Mouse (Mus musculus) brain, embryonic 18.5 days (tissue): ENCODE results near the gene Baz2b.
"Not testable (repeated sequence)": the region's sequence is repeated elsewhere in the genome, so short reads cannot be mapped to it uniquely, and the experiment has no call there.

Experiments
- DNase-seq: peaks from one replicate; pipeline ENCODE4 v3.0.0-alpha.2; 2012; ENCODE audit warnings: low read depth, low spot score

The Baz2b gene

GRCm38 (mm10) chr2:60200667-60201066, 9.0 kb downstream of the Baz2b start:
- no peak for DNase-seq

DNA sequence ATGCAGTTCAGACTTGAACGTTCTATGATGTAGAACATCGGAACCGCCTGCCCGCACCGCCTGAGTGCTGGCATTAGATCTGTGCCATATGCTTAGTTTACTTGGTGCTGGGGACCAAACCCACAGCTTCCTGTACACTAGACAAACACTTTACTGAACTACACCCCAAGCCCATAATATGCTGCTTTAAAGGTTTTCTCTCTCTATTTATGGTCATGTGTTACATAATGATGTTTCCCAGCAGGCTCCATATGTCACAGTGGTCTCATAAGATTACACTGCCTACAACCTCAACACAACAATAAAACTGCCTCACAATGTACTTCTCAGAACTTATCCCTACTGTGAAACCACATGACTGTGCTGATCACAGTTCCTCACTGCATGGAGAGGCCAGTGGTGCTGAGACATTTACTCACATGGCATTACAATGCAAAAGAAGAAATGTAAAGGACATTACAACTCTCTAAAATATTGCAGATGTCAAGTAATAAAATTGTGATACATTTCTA, 9.5 kb downstream of the Baz2b start:
- DNase-seq, result no peak

- no peak for DNase-seq
Observed at GRCm38 (mm10) chr2:60196841-60197240, 12.8 kb downstream of the Baz2b start.

DNA sequence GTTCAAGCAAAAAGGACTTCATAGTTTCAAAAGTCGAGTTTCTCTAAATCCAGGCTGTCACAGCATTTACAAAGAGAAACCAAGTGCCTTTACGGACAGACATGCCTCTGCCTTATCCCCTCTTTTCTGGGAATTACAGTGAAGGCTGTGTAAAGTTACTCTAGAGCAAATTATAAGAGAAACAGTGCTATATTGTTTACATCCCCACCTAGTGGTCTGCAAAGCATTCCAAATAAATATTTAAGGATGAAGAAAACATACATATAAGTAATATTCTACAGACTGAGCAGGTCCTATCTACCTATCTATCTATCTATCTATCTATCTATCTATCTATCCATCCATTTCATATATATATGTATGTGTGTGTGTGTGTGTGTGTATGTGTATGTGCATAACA, 27.9 kb downstream of the Baz2b start:
- no peak for DNase-seq

GRCm38 (mm10) chr2:60177490-60177889, 32.1 kb downstream of the Baz2b start:
- no peak for DNase-seq

- no peak for DNase-seq
Observed at GRCm38 (mm10) chr2:60176087-60176486, 33.6 kb downstream of the Baz2b start.

DNA sequence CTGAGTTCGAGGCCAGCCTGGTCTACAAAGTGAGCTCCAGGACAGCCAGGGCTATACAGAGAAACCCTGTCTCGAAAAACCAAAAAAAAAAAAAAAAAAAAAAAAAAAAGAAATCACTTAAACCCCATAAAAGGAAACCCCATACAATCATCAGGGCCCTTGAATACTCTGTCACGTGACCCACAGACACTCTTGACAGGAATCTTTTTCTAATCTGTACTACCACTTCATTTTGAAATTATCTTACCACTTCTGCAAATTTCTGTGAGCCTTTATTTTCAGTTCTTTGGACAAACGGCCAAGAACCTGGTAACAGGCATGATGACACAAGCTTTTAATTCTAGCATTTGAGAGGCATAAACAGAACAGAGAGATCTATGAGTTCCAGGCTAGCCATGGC, 34.6 kb downstream of the Baz2b start:
- no peak for DNase-seq

DNA sequence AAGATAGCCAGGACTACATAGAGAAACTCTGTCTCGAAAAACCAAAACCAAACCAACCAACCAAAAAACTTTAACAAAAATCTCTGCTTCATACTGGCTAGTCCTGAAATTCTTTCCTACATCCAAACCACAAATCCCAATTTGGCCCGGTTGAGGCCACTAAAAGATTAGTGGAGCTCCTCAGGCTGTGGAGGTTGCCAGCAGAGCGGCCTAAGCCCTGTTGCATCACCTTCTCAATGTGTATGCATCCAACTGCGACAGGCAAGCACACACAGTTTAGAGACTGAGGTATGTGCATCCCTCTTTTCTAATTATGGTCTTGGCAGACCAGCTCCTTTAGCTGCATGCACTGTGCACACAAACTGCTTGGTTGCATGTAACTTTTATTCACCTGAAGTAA, 36.0 kb downstream of the Baz2b start:
- no peak for DNase-seq

DNA sequence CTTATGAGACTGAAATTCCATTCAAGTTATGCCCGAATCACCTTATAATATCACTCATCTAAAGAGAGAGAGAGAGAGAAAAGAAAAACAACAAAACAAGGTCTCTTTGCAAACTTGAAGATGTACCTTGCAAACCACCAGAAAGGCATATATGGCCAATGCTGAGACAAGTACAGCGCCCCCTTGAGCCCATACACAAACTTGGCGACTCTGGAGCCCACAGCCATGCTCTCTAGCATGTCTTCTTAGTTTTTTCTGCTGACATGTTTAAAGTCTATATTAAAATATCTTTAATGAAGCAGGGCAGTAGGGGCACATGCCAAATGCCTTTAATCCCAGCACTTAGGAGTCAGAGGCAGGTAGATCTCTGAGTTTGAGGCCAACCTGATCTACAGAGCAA, 36.4 kb downstream of the Baz2b start:
- no peak for DNase-seq

DNA sequence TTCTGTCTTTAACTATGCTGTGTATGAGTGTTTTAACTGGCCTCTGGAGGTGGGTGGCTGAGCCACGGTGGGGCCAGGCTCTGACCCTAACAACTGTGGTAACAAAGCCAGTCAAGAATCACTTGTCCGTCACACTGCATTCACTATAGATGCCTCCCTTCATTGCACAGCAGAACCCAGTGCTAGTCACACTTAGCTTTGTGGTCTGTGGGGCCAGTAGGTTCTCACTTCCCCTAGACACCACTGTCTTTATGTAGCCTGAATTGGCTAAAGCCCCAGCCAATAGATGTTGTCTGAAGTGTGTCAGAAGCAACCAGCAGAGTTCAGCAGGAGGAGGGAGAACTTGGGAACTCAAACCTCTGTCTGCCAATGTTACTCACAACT, 37.1 kb downstream of the Baz2b start:
- DNase-seq, result no peak

DNA sequence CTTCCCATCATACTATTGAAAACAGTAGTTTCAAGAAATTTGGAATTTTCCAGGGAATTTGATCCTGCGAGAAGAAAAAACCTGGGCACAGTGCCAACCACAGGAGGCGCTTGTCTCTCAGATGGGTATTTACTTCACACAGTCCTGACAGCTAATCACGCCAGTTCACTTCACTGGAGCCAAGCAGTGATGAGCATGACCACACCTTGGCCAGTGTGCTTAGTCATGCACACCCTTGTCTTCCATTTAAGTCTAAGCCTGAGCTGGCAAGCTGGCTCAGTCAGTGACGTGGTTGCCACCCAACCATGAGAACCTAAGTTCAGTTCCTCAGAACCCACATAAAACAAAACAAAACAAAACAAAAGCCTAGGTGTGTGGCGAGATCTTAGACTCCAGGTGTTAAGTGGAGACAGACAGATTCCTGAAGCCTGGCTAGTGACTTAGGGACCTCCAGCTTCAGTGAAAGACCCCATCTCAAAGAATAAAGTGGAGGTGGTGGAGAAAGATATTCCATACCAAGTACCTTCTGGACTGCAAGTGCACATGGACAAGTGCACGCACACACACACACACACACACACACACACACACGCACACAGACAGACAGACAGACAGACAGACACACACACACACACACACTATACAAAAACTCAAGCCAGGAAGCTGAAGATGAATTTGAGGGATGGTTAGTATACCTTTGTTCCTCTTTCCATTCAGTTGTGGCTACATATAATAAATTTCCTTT, 37.7 kb downstream of the Baz2b start:
- no peak for DNase-seq

DNA sequence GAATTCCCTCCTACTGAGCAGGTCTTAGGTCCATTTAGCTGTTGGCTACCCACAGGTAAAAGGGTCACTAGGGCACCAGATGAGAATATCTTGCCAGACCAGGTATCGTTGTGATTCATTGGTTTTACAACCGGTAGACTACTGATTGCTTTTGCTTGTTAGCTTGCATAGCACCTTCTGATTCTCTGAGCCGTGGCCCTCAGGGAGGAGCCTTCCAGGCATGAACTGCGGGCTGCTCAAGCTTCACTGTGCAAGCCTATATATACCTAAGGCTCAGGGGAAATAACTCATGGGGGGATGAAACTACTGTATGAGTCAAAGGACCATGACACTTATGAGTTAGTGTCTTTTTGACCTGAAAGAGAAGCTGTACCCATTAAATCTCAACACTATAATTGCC, 42.8 kb downstream of the Baz2b start:
- no peak for DNase-seq

DNA sequence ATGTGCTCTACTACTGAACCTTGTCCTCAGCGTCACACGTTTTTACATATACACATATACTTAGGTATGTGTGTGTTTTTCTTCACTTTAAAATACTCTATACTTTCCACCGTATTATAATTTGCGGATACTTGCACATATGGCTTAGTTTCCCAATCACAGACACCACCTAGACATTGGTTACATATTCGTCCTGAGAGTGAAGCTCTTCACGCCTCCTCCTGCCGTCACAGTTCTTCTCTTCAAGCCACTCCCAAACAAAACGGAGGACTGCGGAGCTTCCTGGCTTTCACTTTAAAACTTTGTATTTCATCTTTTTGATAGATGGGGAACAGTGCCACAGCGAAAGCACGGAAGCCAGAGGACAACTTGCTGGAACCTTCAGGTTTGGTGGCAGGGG, 44.0 kb downstream of the Baz2b start:
- DNase-seq, result no peak

DNA sequence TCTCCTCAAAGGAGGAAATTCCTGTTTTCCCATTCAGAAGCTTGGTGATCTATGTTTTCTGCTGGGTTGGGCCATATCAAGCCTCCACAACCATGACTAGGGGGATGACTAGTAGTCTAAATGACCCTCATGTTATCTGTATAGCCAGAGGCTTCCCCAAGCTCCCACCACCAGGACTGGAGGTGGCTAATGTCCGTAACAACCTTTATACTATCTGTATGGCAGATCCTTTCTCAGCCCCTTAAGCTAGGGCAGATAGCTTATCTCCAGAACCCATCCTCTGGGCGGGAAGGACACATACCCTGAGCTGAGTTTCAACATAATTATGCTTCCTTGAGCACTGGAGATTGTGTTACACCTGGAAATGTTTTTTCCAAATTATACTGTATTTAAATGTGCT, 45.9 kb downstream of the Baz2b start:
- DNase-seq, result no peak

- DNase-seq, result no peak
Observed at GRCm38 (mm10) chr2:60152481-60152880, 57.2 kb downstream of the Baz2b start.

DNA sequence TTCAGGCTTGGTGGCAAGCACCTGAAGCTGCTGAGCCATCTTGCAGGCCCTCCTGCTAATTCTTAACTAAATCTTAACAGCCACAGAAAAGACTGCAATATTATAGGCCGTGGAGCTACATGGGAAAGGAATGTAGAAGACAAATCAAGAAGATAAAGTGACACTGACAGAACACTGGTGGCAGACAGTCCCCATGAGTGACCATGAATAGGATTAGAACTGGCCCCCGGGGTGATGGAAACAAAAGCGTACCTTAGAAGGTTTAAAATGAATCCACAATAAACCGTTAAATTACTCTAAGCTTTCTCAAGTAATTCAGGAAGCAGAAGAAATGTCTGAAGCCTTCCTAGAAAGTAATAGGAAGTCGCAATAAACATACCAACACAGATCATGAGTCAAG, 61.0 kb downstream of the Baz2b start:
- no peak for DNase-seq

- DNase-seq, result no peak
Observed at GRCm38 (mm10) chr2:60147428-60147827, 62.2 kb downstream of the Baz2b start.

DNA sequence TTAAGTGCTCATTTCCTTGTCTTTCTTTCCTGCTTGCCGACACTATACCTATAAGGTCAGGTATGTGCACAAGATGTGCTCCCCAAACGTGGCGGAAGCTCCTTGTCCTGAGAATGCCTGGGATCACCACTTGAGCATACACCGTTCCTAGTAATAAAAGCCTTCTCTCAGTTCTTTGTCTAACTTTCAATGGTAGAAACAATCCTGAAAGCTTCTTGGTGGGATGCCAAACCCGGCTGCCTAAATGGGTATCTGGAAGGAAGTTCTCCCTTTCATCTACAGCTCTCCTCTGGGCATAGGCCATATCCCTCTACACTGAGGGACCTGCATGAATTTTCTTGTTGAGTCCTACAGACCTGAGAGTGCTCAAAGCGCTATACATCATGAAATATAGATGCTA, 63.9 kb downstream of the Baz2b start:
- no peak for DNase-seq

GRCm38 (mm10) chr2:60143383-60143782, 66.3 kb downstream of the Baz2b start:
- DNase-seq, result no peak

- DNase-seq, result no peak
Observed at GRCm38 (mm10) chr2:60142281-60142680, 67.4 kb downstream of the Baz2b start.

GRCm38 (mm10) chr2:60138751-60139162, 70.9 kb downstream of the Baz2b start:
- no peak for DNase-seq

GRCm38 (mm10) chr2:60135796-60136195, 73.8 kb downstream of the Baz2b start:
- DNase-seq, result no peak

DNA sequence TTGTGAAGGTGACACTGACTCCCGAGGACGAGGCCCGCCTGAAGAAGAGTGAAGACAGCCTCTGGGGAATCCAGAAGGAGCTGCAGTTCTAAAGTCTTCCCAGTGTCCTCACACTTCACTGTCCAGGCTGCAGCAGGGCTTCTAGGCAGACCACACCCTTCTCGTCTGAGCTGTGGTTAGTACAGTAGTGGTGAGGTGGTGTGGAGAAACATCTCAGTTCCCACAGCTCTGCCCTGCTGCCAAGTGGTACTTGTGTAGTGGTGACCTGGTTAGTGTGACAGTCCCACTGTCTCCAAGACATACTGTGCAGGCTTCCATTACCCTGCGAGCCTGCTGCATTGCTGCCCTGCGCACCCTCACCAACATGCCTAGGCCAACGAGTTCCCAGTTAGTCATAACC, 74.7 kb downstream of the Baz2b start:
- DNase-seq, result not testable (repeated sequence)

DNA sequence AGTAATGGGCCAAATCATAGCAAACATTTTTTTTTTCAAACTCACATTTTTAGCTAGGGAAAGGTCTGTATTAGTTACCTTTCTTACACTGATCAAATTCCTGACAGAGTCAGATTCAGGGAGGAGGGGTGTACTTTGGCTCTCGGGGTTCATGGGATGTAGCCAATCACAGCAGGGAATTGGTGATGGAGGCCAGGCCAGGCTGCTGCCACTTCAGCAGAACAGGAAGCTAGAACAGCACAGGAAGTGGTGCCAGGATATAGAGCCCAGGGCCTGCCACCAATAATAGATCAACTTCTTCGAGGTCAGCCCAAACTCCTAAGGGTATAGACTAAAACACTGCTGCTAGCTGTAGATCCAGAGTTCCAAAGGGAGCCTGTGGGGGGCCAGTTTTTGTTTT, 76.6 kb downstream of the Baz2b start:
- DNase-seq, result no peak
